Mouse (Mus musculus): ENCODE data around the gene Samd8. TPM values are rescaled to one million over a fixed set of nuclear protein-coding genes. Genes with fewer than 3 reads are reported as not detected.

Samd8 gene
- polyA plus RNA-seq, 1 experiment from 2014 or later: 11.6 TPM

DNA sequence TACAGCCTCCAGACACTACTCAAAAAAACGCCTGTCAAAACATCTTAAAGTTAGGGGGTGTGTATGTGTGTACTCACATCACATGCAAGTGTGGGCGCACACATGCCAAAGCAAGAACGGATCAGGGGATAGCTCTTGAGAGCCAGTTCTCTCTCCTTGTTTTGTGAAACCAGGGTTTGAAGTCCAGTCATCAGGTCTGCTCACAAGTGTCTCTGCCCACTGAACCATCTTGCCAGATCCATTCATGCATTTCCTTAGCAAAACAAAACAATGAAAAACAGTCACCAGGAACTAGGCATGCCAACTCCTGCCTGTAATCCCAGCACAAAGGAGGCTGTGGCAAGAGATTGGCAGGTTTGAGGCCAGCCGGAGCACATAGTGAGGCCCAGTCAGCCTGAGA lies 36.2 kb downstream of the Samd8 start:
- Histone ChIP-seq H3K27ac (no peak overlapping the region), H3K27me3 (ENCODE audit: insufficient read depth, poor library complexity, severe bottlenecking) (no peaks in the 10 kb centered on the region), H3K36me3 (peaks cover 40% of the 10 kb centered on the region), H3K4me1 (no peaks in the 10 kb centered on the region), H3K9me3 (no peaks in the 10 kb centered on the region), H3K4me3 (no peak overlapping the region)
- WGBS: 81% methylated on average over 4 of the region's 4 CpGs
- DNase-seq (ENCODE audit: low spot score): no peak

GRCm38 (mm10) chr14:21787374-21787773 lies 37.0 kb downstream of the Samd8 start:
- 86% methylated on average over 3 of the region's 3 CpGs for WGBS
- no peak overlapping the region for H3K4me3 ChIP-seq
- H3K36me3 ChIP-seq: peaks cover 41% of the 10 kb centered on the region
- H3K27me3 ChIP-seq (ENCODE audit: insufficient read depth, poor library complexity, severe bottlenecking): no peaks in the 10 kb centered on the region
- no peak for DNase-seq (ENCODE audit: low spot score)
- no peaks in the 10 kb centered on the region for H3K4me1 ChIP-seq
- no peak overlapping the region for H3K27ac ChIP-seq
- H3K9me3 ChIP-seq: no peaks in the 10 kb centered on the region

- DNase-seq (ENCODE audit: low spot score): no peak
- Histone ChIP-seq H3K9me3 (no peaks in the 10 kb centered on the region), H3K27me3 (ENCODE audit: insufficient read depth, poor library complexity, severe bottlenecking) (no peaks in the 10 kb centered on the region), H3K4me1 (no peaks in the 10 kb centered on the region), H3K27ac (no peak overlapping the region), H3K4me3 (no peak overlapping the region), H3K36me3 (peaks cover 46% of the 10 kb centered on the region)
- 90% methylated on average over 5 of the region's 5 CpGs for WGBS
Measured at GRCm38 (mm10) chr14:21788121-21788520, 37.8 kb downstream of the Samd8 start.

GRCm38 (mm10) chr14:21790585-21791251 lies 40.4 kb downstream of the Samd8 start:
- WGBS: 91% methylated on average over 9 of the region's 9 CpGs
- no peaks in the 10 kb centered on the region for H3K27me3 ChIP-seq (ENCODE audit: insufficient read depth, poor library complexity, severe bottlenecking)
- no peak overlapping the region for H3K4me3 ChIP-seq
- H3K36me3 ChIP-seq: peaks cover 37% of the 10 kb centered on the region
- no peak for DNase-seq (ENCODE audit: low spot score)
- no peaks in the 10 kb centered on the region for H3K4me1 ChIP-seq
- no peak overlapping the region for H3K27ac ChIP-seq
- H3K9me3 ChIP-seq: no peaks in the 10 kb centered on the region

- Histone ChIP-seq H3K9me3 (no peaks in the 10 kb centered on the region), H3K36me3 (peaks cover 33% of the 10 kb centered on the region), H3K27ac (no peak overlapping the region), H3K4me1 (no peaks in the 10 kb centered on the region), H3K4me3 (no peak overlapping the region), H3K27me3 (ENCODE audit: insufficient read depth, poor library complexity, severe bottlenecking) (no peaks in the 10 kb centered on the region)
- 91% methylated on average over 4 of the region's 4 CpGs for WGBS
- DNase-seq (ENCODE audit: low spot score): no peak
Measured at GRCm38 (mm10) chr14:21791722-21792121, 41.4 kb downstream of the Samd8 start.

GRCm38 (mm10) chr14:21792250-21792649 lies 41.9 kb downstream of the Samd8 start:
- WGBS: 94% methylated on average over 6 of the region's 6 CpGs
- no peak overlapping the region for H3K27ac ChIP-seq
- H3K9me3 ChIP-seq: no peaks in the 10 kb centered on the region
- peaks cover 33% of the 10 kb centered on the region for H3K36me3 ChIP-seq
- no peaks in the 10 kb centered on the region for H3K4me1 ChIP-seq
- no peak overlapping the region for H3K4me3 ChIP-seq
- DNase-seq (ENCODE audit: low spot score): no peak
- H3K27me3 ChIP-seq (ENCODE audit: insufficient read depth, poor library complexity, severe bottlenecking): no peaks in the 10 kb centered on the region

DNA sequence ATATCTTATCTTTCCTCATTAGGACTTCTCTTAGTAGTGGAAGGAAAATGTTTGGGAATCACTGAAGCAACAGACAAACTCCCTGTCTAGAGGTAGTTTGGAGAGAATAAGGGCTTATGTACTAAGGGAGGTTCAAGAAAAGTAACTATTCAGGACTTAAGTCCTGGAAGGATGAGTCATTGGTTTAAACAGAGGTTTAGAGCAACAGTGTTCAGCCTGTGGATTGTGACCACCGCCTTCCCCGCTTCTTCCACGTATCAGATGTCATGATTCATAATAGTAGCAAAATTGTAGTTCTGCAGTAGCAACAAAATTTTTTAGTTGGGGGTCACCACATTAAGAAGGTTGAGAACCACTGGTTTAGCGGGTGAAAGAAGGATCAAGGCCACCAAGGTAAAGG lies 50.3 kb downstream of the Samd8 start:
- 95% methylated on average over 4 of the region's 4 CpGs for WGBS
- H3K36me3 ChIP-seq: peaks cover 5% of the 10 kb centered on the region

DNA sequence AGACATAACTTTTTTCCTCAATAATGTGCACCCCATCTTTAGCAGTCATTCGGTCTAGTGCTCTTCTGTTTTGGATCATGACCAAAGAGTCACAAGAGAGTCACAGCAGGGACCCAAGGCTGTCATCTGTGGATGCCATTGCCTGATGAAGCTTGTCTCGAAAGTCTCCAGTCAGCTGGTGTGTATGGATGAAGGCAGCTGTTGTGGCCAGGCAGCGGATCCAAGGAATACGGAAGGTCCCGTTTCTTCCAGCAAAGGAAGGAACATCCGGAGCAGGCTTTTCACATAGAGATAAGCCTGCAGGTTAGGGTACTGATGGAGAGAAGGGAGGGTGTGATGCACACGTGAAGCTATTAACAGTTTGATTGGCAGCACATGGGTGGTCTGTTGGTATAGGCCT lies 51.3 kb downstream of the Samd8 start:
- DNase-seq (ENCODE audit: low spot score): no peak
- Histone ChIP-seq H3K27ac (no peak overlapping the region), H3K4me1 (no peaks in the 10 kb centered on the region), H3K36me3 (peaks cover 5% of the 10 kb centered on the region), H3K9me3 (no peaks in the 10 kb centered on the region), H3K27me3 (ENCODE audit: insufficient read depth, poor library complexity, severe bottlenecking) (no peaks in the 10 kb centered on the region), H3K4me3 (no peak overlapping the region)
- 75% methylated on average over 7 of the region's 7 CpGs for WGBS

More for the DNA sequence above, 50.3 kb downstream of the Samd8 start:
- Histone ChIP-seq H3K27ac (no peak overlapping the region), H3K27me3 (ENCODE audit: insufficient read depth, poor library complexity, severe bottlenecking) (no peaks in the 10 kb centered on the region), H3K4me3 (no peak overlapping the region), H3K9me3 (no peaks in the 10 kb centered on the region), H3K4me1 (no peaks in the 10 kb centered on the region)
- DNase-seq (ENCODE audit: low spot score): no peak

GRCm38 (mm10) chr14:21802543-21803206 lies 52.3 kb downstream of the Samd8 start:
- DNase-seq (ENCODE audit: low spot score): no peak
- 94% methylated on average over 6 of the region's 6 CpGs for WGBS

GRCm38 (mm10) chr14:21806203-21806602 lies 55.9 kb downstream of the Samd8 start:
- Histone ChIP-seq H3K27me3 (ENCODE audit: insufficient read depth, poor library complexity, severe bottlenecking) (no peaks in the 10 kb centered on the region), H3K4me3 (no peak overlapping the region), H3K4me1 (0 out of 2 replicates have a peak, but pooled peaks cover 3% of the 10 kb centered on the region), H3K9me3 (no peaks in the 10 kb centered on the region), H3K36me3 (peaks cover 5% of the 10 kb centered on the region), H3K27ac (no peak overlapping the region)
- no peak for DNase-seq (ENCODE audit: low spot score)
- 79% methylated on average over 2 of the region's 2 CpGs for WGBS

More at GRCm38 (mm10) chr14:21802543-21803206, 52.3 kb downstream of the Samd8 start:
- H3K4me1 ChIP-seq: 0 out of 2 replicates have a peak, but pooled peaks cover 3% of the 10 kb centered on the region
- H3K36me3 ChIP-seq: peaks cover 5% of the 10 kb centered on the region
- H3K27ac ChIP-seq: no peak overlapping the region
- no peaks in the 10 kb centered on the region for H3K27me3 ChIP-seq (ENCODE audit: insufficient read depth, poor library complexity, severe bottlenecking)
- no peak overlapping the region for H3K4me3 ChIP-seq
- H3K9me3 ChIP-seq: no peaks in the 10 kb centered on the region

- Histone ChIP-seq H3K36me3 (peaks cover 5% of the 10 kb centered on the region), H3K4me1 (peaks cover 8% of the 10 kb centered on the region; the same call in 1 of the 2 replicates), H3K9me3 (no peaks in the 10 kb centered on the region), H3K27ac (no peak overlapping the region), H3K27me3 (ENCODE audit: insufficient read depth, poor library complexity, severe bottlenecking) (no peaks in the 10 kb centered on the region), H3K4me3 (no peak overlapping the region)
- no peak for DNase-seq (ENCODE audit: low spot score)
- WGBS: 75% methylated on average over 3 of the region's 3 CpGs
Measured at GRCm38 (mm10) chr14:21806631-21807160, 56.4 kb downstream of the Samd8 start.

- Histone ChIP-seq H3K36me3 (no peaks in the 10 kb centered on the region), H3K27me3 (ENCODE audit: insufficient read depth, poor library complexity, severe bottlenecking) (no peaks in the 10 kb centered on the region), H3K4me3 (no peak overlapping the region), H3K9me3 (no peaks in the 10 kb centered on the region), H3K4me1 (peaks cover 18% of the 10 kb centered on the region; the same call in 1 of the 2 replicates), H3K27ac (no peak overlapping the region)
- DNase-seq (ENCODE audit: low spot score): no peak
- 81% methylated on average over 8 of the region's 8 CpGs for WGBS
Measured at GRCm38 (mm10) chr14:21808208-21808922, 58.0 kb downstream of the Samd8 start.

- Histone ChIP-seq H3K9me3 (no peaks in the 10 kb centered on the region), H3K27ac (no peak overlapping the region), H3K4me1 (peaks cover 25% of the 10 kb centered on the region), H3K27me3 (ENCODE audit: insufficient read depth, poor library complexity, severe bottlenecking) (no peaks in the 10 kb centered on the region), H3K4me3 (no peak overlapping the region), H3K36me3 (no peaks in the 10 kb centered on the region)
- no peak for DNase-seq (ENCODE audit: low spot score)
- WGBS: 94% methylated on average over 2 of the region's 2 CpGs
Measured at GRCm38 (mm10) chr14:21809418-21809817, 59.1 kb downstream of the Samd8 start.
